Mouse (Mus musculus) spleen, adult 10 weeks (tissue): ENCODE results near the gene Cx3cr1. TPM values are rescaled to one million over a fixed set of nuclear protein-coding genes. Genes with fewer than 3 reads are reported as not detected.

Experiments used
- polyA plus RNA-seq: library from polyadenylated mRNA; stranded (reverse); fragments of 350-450 nt; fragmentation: Illumina TruSeq; extraction: RNeasy Lipid Tissue Mini Kit (QIAGEN cat#74804); gene quantifications from one replicate; pipeline ENCODE4 v1.2.3, GENCODE M21; 2015; ENCODE audit warnings: low replicate concordance; ENCODE audit not compliant: insufficient read depth

Gene Cx3cr1
- polyA plus RNA-seq, result 24.8 TPM

DNA sequence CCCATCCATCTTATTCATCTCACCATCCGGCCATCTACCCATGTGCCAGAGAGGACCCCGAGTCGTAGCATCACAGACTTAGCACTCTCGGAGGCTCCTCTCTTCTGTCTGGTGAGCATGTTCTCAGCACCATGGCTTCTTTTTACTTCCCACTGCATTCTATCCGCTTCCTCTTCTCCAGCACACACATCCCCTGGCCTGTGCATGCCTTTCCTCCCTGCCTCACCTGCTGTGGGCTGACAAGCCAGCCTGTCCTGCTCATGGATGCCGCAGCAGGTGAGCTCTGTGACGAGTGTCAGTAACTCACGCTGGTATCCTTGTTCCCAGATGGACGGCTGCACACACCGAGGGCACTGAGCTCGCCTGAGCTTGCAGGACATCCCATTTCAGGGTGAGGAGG, at the start of gene Cx3cr1:
Gene Cx3cr1, minus strand, starts transcription at position 101 of the 400 bp plus-strand sequence.

DNA sequence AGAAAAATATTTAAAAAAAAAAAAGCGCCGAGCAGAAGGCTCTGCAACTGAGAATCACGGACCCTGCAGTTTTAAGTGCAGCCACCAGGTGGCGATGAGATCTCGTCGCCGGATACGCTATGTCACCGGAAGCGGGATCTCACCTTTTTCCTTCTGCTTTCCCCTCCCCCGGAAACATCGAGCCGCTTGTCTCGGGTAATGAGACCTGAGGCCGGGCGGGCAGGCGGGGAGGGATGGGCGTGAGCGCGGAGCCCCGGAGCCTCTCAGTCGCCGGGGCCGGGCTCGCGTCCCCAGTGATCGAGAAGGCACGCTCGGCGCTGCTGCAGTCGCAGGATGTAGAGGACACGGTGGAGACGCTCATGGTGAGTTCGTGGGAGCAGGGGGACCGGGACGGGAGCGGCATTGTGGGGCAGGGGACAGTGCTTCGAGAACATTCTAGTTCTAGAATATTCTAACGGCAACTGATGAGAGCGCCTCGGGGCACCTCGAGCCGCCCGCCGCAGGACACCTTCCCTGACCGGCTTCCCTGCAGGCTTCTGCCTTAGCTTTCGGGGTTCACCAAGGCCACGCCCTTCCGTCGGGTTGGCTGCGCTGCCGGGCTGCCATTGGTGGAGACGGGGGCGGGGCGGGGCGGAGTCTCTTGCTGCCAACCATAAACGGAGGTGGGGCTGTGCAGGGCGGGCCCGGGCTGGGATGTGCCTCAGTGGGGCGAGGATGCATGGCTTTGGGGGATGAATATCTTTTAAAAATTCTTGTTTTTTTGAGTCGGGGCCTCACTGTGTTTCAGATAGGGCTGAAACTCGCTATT, 40.7 kb upstream of the Cx3cr1 start, which contains the start of gene Slc25a38:
Gene Slc25a38, plus strand, starts transcription at position 164 of the 808 bp plus-strand sequence.

DNA sequence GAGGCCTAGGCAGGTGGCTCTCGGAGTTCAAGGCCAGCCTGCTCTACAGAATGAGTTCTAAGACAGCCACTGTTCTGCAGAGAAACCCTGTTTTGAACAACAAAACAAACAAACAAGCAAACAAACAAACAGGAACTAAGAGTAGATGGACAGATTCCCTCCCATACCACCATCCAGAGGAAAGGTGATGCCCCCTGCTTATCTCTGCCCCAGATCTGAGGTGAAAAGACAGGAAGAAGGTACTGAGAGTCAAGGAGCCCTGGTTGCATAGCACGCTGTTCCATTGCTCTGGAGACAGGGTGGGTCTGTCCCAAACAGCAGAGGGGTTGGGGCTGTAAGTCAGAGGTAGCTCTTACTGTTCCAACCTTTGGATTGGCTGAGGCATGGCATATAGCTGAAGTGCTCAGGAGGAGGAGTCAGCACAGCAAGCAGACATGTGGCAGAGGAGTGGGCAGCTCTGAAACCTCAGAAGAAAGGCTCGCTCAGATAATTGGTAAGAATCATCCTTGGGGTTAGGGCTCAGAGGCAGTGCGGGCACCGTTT, 22.1 kb upstream of the Cx3cr1 start, which contains the start of gene Ccr8:
Gene Ccr8, plus strand, starts transcription at position 419 of the 543 bp plus-strand sequence.

DNA sequence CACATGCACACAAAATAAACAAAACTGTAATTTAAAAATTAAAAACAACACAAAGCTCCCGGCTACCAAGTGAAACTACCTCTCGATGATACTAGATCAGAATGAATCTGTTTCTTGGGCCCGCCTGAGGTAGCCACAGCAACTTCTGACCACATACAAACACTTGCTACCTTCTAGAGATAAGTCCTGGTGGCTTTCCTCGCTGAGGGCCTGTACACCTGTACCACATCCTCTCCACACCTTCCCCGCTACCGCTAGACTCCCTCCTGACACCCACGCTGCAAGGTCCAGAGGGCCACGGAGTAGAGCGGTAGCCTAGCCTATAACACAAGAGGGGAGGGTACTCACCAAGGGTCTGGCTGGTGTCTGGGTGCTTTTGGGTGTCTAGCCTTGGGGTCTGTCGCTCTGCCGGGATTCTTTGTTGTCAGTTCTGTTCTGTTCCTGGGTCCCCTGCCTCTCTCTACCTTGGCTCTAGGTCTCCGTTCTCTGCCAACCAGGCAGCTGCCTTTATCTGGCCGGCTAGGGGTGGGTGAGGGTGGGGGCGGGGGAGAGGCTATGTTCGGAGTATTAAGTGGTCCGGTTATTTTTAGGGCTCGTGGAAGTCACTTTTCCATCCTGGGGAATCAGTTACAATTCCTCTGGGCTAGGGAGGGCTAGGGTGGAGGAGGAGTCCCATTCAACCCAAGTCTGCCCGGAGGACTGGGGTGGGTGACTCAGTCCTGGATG, 46.4 kb downstream of the Cx3cr1 start, which contains the start of gene Xirp1:
Gene Xirp1, minus strand, starts transcription at position 513 of the 726 bp plus-strand sequence.

DNA sequence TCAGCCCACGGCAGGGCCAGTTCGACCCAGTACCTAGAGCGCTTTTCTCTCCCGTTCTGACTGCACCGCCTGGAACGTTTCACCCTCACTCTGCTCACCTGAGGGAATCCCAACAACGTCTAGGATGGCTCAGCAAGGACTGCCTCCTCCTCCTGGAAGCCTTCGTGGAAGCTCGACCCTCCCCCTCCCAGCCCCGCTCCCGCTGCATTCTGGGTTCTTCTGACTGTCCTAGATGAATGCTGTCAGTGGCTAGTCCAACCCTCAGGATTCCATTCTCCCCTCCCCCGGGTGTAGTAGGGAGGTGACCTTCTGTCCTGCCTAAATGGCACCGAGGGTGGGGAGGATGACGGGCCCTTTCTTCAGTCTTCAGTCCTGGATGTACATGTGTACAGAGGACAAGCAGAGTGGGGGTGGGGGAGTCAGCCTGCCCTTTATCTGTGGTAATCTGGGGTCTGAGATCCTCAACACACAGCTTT, 85.1 kb downstream of the Cx3cr1 start, which contains the start of gene Csrnp1:
Gene Csrnp1, minus strand, starts transcription at position 123 of the 476 bp plus-strand sequence.

DNA sequence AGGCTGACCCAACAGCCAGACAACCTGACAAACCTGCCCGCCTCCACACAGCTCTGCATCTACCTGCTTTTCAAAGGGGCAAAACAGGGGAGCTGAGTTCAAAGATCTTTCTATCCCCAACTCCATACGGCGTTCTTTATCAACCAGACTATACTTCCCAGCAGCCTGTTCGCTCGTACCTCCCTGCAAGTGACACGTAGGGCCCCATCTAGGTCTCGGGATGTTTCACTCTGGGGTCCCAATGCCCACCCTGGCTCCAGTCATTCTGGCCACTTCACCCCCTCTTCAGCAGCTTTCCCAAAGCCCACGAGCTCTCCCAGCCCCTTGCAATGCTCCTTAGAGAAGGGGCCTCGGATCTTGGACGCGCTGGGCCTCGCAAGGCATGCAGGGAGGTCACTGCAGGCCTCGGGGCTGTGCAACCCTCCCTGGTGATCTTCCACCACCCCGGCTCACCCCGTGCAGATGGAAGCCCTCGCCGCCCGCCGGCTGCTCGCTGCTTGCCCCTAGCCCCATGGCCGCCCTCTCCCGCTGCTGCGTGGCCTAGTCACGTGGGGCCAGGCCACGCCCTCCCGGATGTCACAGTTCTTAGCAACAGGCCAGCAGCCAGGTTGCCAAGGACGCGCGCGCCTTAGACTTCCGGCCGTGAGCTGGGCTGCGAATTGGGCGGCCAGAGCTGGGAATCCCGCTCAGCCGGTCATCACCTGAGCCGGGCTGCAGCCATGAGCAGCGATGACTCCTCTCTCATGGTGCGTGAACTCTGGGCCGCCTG, 132.5 kb downstream of the Cx3cr1 start, which contains the start of the genes Gorasp1 and Ttc21a:
Gene Gorasp1, minus strand, starts transcription at position 561 of the 769 bp plus-strand sequence.
Gene Ttc21a, plus strand, starts transcription at position 602 of the 769 bp plus-strand sequence.

DNA sequence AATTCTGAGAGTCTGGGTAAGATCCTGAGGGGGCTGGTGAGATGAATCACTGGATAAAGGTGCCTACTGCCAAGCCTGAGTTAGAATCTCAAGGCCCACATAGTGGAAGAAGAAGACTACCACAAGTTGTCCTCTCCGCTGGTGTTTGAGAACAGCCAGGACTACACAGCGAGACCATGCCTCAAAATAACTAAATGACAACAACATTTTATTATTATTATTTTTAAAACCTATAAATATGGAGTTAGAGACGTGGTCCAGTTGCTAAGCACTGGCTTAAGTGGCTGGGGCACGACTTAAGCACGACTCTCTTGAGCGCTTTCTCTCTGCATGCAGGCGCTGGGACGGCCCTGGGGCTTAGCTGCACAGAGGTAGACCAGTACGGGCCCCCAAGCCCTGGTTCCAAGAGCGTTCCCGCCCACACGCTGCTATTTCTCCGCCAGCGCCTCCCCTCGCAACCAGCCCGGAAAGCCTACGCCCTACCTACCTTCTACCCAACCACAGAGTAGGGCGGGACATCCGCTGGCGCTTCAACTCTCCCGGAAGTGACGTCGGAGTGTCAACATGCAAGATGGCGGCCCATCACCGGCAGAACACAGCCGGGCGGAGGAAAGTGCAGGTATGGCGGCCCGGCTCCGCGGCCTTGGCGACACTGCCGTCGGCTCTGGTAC, 175.2 kb downstream of the Cx3cr1 start, which contains the start of gene Wdr48:
Gene Wdr48, plus strand, starts transcription at position 540 of the 671 bp plus-strand sequence.

Other genes with a start within 250 kb of the Cx3cr1 start
- gene Scn11a, start 244.4 kb downstream of the Cx3cr1 start, polyA plus RNA-seq, result 0.07 TPM
- 57.8 TPM for gene Wdr48, start 175.0 kb downstream of the Cx3cr1 start, polyA plus RNA-seq
- gene Gorasp1, start 132.3 kb downstream of the Cx3cr1 start, polyA plus RNA-seq, result 3.3 TPM
- not detected for gene Ttc21a, start 132.3 kb downstream of the Cx3cr1 start, polyA plus RNA-seq
- 10.5 TPM for gene Csrnp1, start 85.2 kb downstream of the Cx3cr1 start, polyA plus RNA-seq
- gene Xirp1, start 46.3 kb downstream of the Cx3cr1 start, polyA plus RNA-seq, result 0.07 TPM
- gene Ccr8, start 22.2 kb upstream of the Cx3cr1 start, polyA plus RNA-seq, result 0.69 TPM
- 22.7 TPM for gene Slc25a38, start 40.5 kb upstream of the Cx3cr1 start, polyA plus RNA-seq
- gene Rpsa, start 57.8 kb upstream of the Cx3cr1 start, polyA plus RNA-seq, result 1,931 TPM
- not detected for gene Mobp, start 79.8 kb upstream of the Cx3cr1 start, polyA plus RNA-seq
- gene Myrip, start 231.6 kb upstream of the Cx3cr1 start, polyA plus RNA-seq, result 0.12 TPM